Mouse (Mus musculus) lung, embryonic 14.5 days (tissue): ENCODE measurements at regions not wholly inside any gene's neighbourhood (a gene's known extent, or its start where the extent isn't known, plus 50 kb on each side); places are given as distances from the start of the nearest gene placed in this dataset.

Source experiments
- ATAC-seq: fragments of 200-750 bp; cut with Nextera tagmentation; 2 replicates; pipeline ENCODE4 v1.8.0; 2017; ENCODE audit warnings: mild to moderate bottlenecking, moderate TSS enrichment, moderate library complexity; ENCODE audit not compliant: insufficient read depth
- DNase-seq: peaks from one replicate; pipeline ENCODE4 v3.0.0-alpha.2; 2015
- H3K27ac ChIP-seq: fragments of 300-500 bp; sonication (generic); 2 replicates; pipeline ENCODE4 v1.5.1; 2014; ENCODE audit warnings: low read depth, mild to moderate bottlenecking, moderate library complexity
- H3K27me3 ChIP-seq: fragments of 300-500 bp; sonication (generic); 2 replicates; pipeline ENCODE4 v1.6.1; 2014; ENCODE audit warnings: low read length, control low read depth; ENCODE audit not compliant: insufficient read depth
- H3K36me3 ChIP-seq: fragments of 300-500 bp; sonication (generic); 2 replicates; pipeline ENCODE4 v1.6.1; 2014; ENCODE audit warnings: control low read depth; ENCODE audit not compliant: insufficient read depth
- H3K4me1 ChIP-seq: fragments of 300-500 bp; sonication (generic); 2 replicates; pipeline ENCODE4 v1.6.1; 2014; ENCODE audit warnings: antibody characterized with exemption, control low read depth; ENCODE audit not compliant: insufficient read depth
- H3K4me2 ChIP-seq: fragments of 300-500 bp; sonication (generic); 2 replicates; pipeline ENCODE4 v1.6.1; 2014; ENCODE audit warnings: mild to moderate bottlenecking
- H3K4me3 ChIP-seq: fragments of 300-500 bp; sonication (generic); 2 replicates; pipeline ENCODE4 v1.5.1; 2014; ENCODE audit warnings: low read depth, low read length
- H3K9ac ChIP-seq: fragments of 300-500 bp; sonication (generic); 2 replicates; pipeline ENCODE4 v1.6.1; 2014
- H3K9me3 ChIP-seq: fragments of 300-500 bp; sonication (generic); 2 replicates; pipeline ENCODE4 v1.6.1; 2016; ENCODE audit warnings: low read depth, low read length, control low read depth
- CTCF ChIP-seq: IDR thresholded peaks from 2 replicates; pipeline ENCODE4 v1.5.1; 2016; ENCODE audit warnings: antibody characterized with exemption, low read depth
- WGBS: fragments of 180-500 bp; shearing (Covaris S2); extraction: QIAGEN DNeasy Blood & Tissue Kit; methylation state at CpG from one replicate; pipeline ENCODE4 v1.1.7; 2014; 5-methylcytosine and 5-hydroxymethylcytosine counted together

DNA sequence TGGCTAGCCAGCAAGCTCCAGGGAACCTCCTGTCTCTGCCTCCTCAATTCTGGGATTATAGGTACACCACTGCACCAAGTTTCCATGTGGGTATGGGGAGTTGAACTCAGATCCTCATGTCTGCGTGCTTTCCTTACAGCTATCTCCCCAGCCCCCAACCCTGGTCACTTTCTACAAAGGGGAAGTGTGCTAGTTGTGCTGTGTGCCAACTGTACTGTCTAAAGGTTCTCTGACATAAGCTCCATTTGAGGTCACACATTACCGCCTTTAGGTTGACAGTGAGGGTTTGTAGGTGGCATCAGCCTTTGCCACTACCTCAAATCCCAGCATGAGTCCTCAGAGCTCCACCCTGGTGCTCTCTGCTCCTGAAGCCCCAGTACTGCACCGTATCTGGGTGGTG, 200.7 kb downstream of the Tex29 start:
- DNase-seq (no peak), ATAC-seq (no peak)
- Histone ChIP-seq H3K27me3 (no peaks in the 10 kb centered on the region), H3K4me3 (no peak overlapping the region), H3K36me3 (no peaks in the 10 kb centered on the region), H3K9ac (no peak overlapping the region), H3K27ac (no peak overlapping the region), H3K4me1 (no peaks in the 10 kb centered on the region), H3K4me2 (0 out of 2 replicates have a peak overlapping the region, but pooled peaks have one; percentile 36), H3K9me3 (no peaks in the 10 kb centered on the region)
- 65% methylated on average over 3 of the region's 3 CpGs for WGBS
- no peak for TF ChIP-seq CTCF

DNA sequence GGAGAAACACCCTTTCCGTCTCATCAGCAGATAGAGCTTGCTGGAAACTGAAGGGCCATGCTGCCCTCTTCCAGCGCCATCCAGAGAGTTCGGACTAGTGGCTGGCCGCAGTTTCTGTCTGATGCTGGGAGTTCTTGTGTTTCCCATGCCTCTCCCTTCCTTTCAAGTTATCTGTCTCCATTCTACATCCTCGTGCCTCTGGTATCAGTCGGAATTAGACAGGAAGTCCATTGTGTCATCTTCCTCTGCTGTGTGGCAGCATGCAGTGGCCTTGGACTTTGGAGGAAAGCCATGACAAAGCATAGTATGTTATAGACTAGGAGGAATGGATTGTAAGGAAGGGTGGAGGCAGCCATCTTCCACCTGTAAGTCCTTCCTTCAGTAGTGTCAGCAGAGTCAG, 201.4 kb downstream of the Tex29 start:
- Histone ChIP-seq H3K9ac (no peak overlapping the region), H3K4me3 (no peak overlapping the region), H3K4me1 (no peaks in the 10 kb centered on the region), H3K4me2 (peak overlapping the region; percentile 36; the same call in 1 of the 2 replicates), H3K27me3 (no peaks in the 10 kb centered on the region), H3K9me3 (no peaks in the 10 kb centered on the region), H3K27ac (no peak overlapping the region), H3K36me3 (no peaks in the 10 kb centered on the region)
- DNase-seq (no peak), ATAC-seq (no peak)
- no peak for TF ChIP-seq CTCF
- 50% methylated on average over 6 of the region's 6 CpGs for WGBS

DNA sequence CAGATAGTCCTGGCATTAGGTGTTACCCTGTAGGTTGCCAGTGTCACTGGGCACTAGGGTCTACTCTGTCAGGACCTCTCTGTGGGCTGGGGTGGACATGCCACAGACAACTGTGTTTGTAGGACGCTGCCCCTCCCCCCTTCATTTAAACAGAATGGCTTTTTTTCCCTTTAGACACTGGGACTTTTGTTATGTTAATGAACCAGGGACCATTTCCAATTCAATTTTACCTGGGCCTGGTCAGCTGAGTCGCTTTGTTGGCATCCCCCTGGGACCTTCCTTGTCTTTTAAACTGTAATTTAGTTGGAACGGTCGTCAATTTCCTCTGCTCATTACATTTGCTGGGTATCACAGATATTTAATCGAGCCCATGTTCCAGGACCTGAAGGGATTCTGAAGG, 210.6 kb downstream of the Tex29 start:
- Histone ChIP-seq H3K27me3 (no peaks in the 10 kb centered on the region), H3K27ac (no peak overlapping the region), H3K4me1 (no peaks in the 10 kb centered on the region), H3K36me3 (no peaks in the 10 kb centered on the region), H3K9me3 (no peaks in the 10 kb centered on the region), H3K4me3 (no peak overlapping the region), H3K4me2 (no peak overlapping the region), H3K9ac (no peak overlapping the region)
- TF ChIP-seq CTCF = no peak
- WGBS = 60% methylated on average over 5 of the region's 5 CpGs
- DNase-seq (no peak), ATAC-seq (no peak)

DNA sequence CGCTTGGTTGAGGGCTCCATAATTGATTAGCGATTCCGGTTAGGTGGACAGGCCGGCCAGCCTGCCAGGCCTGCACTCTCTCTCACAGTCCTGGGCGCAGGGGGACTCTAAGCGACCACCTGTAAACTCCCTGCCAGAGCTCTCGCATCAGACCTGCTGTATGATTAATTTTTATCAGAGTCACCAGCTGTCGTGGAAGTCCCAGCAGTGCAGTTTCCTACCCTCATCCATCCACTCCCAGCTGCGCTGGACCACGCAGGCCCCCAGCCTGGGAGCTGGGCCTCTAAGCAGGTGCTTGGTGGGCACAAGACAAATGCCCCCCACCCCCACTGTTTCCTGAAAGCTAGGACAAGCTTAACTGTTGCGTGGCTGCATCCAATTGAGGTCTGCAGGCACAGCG, 211.1 kb downstream of the Tex29 start:
- Histone ChIP-seq H3K4me1 (no peaks in the 10 kb centered on the region), H3K27me3 (no peaks in the 10 kb centered on the region), H3K9ac (no peak overlapping the region), H3K4me2 (no peak overlapping the region), H3K9me3 (no peaks in the 10 kb centered on the region), H3K36me3 (no peaks in the 10 kb centered on the region), H3K27ac (no peak overlapping the region), H3K4me3 (no peak overlapping the region)
- no peak for TF ChIP-seq CTCF
- ATAC-seq (no peak), DNase-seq (no peak)
- WGBS = 46% methylated on average over 12 of the region's 12 CpGs

DNA sequence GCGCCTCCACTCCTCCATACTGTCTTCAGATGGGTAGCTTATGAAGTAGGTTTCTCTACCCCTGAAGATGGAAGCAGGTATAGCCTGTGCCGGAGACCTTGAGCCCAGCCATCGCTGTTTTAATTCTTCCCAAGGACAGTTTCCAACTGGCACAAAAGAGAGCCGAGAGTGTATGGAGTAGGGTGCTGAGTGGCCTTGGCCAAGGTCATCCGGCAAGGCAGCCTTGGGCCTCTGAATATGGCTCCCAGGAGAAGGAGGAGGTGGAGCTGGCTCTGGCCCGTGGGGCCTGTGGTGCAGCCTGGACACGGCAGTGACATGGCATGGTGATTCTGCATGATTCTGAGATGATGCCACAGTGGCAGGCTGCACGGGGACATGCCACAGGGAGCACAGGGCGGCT, 215.7 kb downstream of the Tex29 start:
- no peak overlapping the region for H3K4me3 ChIP-seq
- DNase-seq (no peak), ATAC-seq (no peak)
- H3K4me1 ChIP-seq = no peaks in the 10 kb centered on the region
- H3K27me3 ChIP-seq = no peaks in the 10 kb centered on the region
- TF ChIP-seq CTCF = no peak
- H3K36me3 ChIP-seq = no peaks in the 10 kb centered on the region
- H3K9me3 ChIP-seq = no peaks in the 10 kb centered on the region
- no peak overlapping the region for H3K27ac ChIP-seq
- no peak overlapping the region for H3K4me2 ChIP-seq
- no peak overlapping the region for H3K9ac ChIP-seq
- WGBS = 85% methylated on average over 9 of the region's 9 CpGs

DNA sequence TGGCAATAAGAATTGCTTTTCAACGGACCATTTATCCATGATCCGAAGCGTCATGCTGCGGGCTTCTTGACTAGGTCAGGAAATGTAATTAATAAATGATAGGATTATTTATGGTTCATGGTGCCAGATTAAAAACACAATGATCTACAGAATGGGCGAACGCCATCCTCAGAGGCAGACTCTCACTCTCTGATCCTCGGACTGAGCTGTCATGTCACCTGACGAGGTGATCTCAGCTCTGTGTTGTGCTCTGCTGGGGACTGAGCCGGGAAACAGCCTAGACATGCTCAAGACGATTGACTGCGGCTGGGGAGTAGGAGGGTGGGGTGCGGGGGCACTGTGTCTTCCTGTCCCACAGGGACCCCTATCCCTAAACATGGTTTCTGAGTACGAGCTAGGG, 217.4 kb upstream of the A230072I06Rik start:
- no peaks in the 10 kb centered on the region for H3K27me3 ChIP-seq
- no peaks in the 10 kb centered on the region for H3K4me1 ChIP-seq
- 58% methylated on average over 13 of the region's 13 CpGs for WGBS
- DNase-seq (no peak), ATAC-seq (no peak)
- H3K4me2 ChIP-seq = no peak overlapping the region
- H3K27ac ChIP-seq = no peak overlapping the region
- H3K9me3 ChIP-seq = no peaks in the 10 kb centered on the region
- no peak overlapping the region for H3K9ac ChIP-seq
- no peak overlapping the region for H3K4me3 ChIP-seq
- no peaks in the 10 kb centered on the region for H3K36me3 ChIP-seq
- TF ChIP-seq CTCF = no peak

DNA sequence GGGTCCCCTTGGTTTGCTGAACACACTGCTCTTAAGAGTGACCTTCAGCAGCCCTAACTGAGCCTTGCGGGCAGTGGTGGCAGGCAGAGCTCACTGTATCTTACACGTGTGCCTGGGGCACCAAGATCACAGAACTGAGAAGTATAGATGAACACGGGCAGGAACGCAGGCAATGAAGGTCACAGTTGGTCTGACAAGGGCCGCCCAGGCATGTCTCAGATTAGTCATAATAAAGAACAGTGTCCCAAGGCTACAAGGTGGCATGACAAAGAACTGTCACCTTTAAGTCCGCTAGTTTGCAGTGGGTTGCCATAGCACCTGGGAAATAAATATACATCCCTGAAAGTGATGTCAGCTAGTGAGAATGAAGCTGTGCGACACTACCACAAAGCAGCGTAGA, 215.9 kb upstream of the A230072I06Rik start:
- ATAC-seq = no peak
- 63% methylated on average over 8 of the region's 8 CpGs for WGBS
- Histone ChIP-seq H3K4me3 (no peak overlapping the region), H3K4me2 (no peak overlapping the region), H3K36me3 (no peaks in the 10 kb centered on the region), H3K9ac (no peak overlapping the region), H3K4me1 (no peaks in the 10 kb centered on the region), H3K27ac (no peak overlapping the region), H3K27me3 (no peaks in the 10 kb centered on the region), H3K9me3 (no peaks in the 10 kb centered on the region)
- TF ChIP-seq CTCF = no peak
- DNase-seq = no peak

DNA sequence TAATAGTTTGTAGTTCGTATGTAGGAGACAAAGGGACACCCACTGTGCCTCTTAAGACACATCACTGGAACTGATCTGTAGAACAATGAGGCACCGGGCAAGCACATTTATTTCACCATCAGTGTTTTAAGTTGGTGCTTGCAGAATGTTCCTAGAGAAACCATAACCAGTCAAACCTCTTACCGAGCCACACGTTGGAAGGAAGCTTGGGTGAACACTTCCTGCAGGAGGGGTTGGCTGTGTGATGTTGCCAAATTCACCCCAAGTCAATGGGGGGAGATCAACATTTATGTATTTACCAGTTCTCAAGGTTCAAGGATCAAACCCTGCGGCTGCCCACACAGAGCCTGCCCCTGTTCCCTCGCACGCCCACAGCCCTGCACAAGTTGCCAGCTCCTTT, 214.0 kb upstream of the A230072I06Rik start:
- no peaks in the 10 kb centered on the region for H3K36me3 ChIP-seq
- H3K27me3 ChIP-seq = no peaks in the 10 kb centered on the region
- no peak overlapping the region for H3K4me2 ChIP-seq
- no peak for TF ChIP-seq CTCF
- no peak overlapping the region for H3K27ac ChIP-seq
- H3K9ac ChIP-seq = no peak overlapping the region
- H3K4me1 ChIP-seq = no peaks in the 10 kb centered on the region
- H3K9me3 ChIP-seq = no peaks in the 10 kb centered on the region
- WGBS = 80% methylated on average over 7 of the region's 7 CpGs
- ATAC-seq = no peak
- no peak overlapping the region for H3K4me3 ChIP-seq
- no peak for DNase-seq
